Mouse (Mus musculus) limb, embryonic 14.5 days (tissue): Measurements from ENCODE around the gene Itgb2. TPM values are rescaled to one million over a fixed set of nuclear protein-coding genes. Genes with fewer than 3 reads are reported as not detected.

ENCODE experiments used
- ATAC-seq: fragments of 200-750 bp; cut with Nextera tagmentation; 2 replicates; pipeline ENCODE4 v1.8.0; 2017; ENCODE audit warnings: low read depth, moderate number of reproducible peaks, moderate TSS enrichment; ENCODE audit not compliant: low FRiP score
- DNase-seq: peaks from one replicate; pipeline ENCODE4 v3.0.0-alpha.2; 2015; ENCODE audit warnings: low spot score
- H3K27ac ChIP-seq: fragments of 300-500 bp; sonication (generic); replicated peaks from 2 replicates; pipeline ENCODE4 v1.5.1; 2014; ENCODE audit warnings: low read depth, mild to moderate bottlenecking, low read length, moderate library complexity, mixed read lengths
- H3K27me3 ChIP-seq: fragments of 300-500 bp; sonication (generic); 2 replicates; pipeline ENCODE4 v1.6.1; 2014; ENCODE audit warnings: low read length, mixed read lengths; ENCODE audit not compliant: control insufficient read depth, insufficient read depth
- H3K36me3 ChIP-seq: fragments of 300-500 bp; sonication (generic); 2 replicates; pipeline ENCODE4 v1.6.1; 2014; ENCODE audit warnings: mild to moderate bottlenecking, low read length, moderate library complexity, mixed read lengths; ENCODE audit not compliant: control insufficient read depth, insufficient read depth
- H3K4me1 ChIP-seq: fragments of 300-500 bp; sonication (generic); 2 replicates; pipeline ENCODE4 v1.6.1; 2014; ENCODE audit warnings: antibody characterized with exemption, low read length, mixed read lengths; ENCODE audit not compliant: control insufficient read depth, insufficient read depth
- H3K4me2 ChIP-seq: fragments of 300-500 bp; sonication (generic); replicated peaks from 2 replicates; pipeline ENCODE4 v1.6.1; 2014; ENCODE audit warnings: low read depth, mild to moderate bottlenecking, low read length, moderate library complexity; ENCODE audit not compliant: severe bottlenecking
- H3K4me3 ChIP-seq: fragments of 300-500 bp; sonication (generic); replicated peaks from 2 replicates; pipeline ENCODE4 v1.5.1; 2014; ENCODE audit warnings: low read length
- H3K9ac ChIP-seq: fragments of 300-500 bp; sonication (generic); 2 replicates; pipeline ENCODE4 v1.6.1; 2014; ENCODE audit warnings: mild to moderate bottlenecking, low read depth, low read length, moderate library complexity; ENCODE audit not compliant: severe bottlenecking
- H3K9me3 ChIP-seq: fragments of 300-500 bp; sonication (generic); 2 replicates; pipeline ENCODE4 v1.6.1; 2016; ENCODE audit warnings: low read length; ENCODE audit not compliant: control insufficient read depth
- POLR2A ChIP-seq: fragments of 200-500 bp; IDR thresholded peaks from 2 replicates; pipeline ENCODE4 v1.8.0; 2012; ENCODE audit warnings: inconsistent platforms, mild to moderate bottlenecking, moderate library complexity, borderline replicate concordance; ENCODE audit not compliant: insufficient read depth, insufficient read length; ENCODE audit errors: extremely low read depth
- WGBS: fragments of 180-500 bp; shearing (Covaris S2); extraction: QIAGEN DNeasy Blood & Tissue Kit; methylation state at CpG from one replicate; pipeline ENCODE4 v1.1.7; 2014; 5-methylcytosine and 5-hydroxymethylcytosine counted together
- polyA plus RNA-seq, 2 experiments: library from polyadenylated mRNA; depleted of rRNA in 1 of 2; stranded (reverse) in 1 of 2; unstranded in 1 of 2; fragments of >200 nt; fragmentation: Nextera tagmentation in 1 of 2; extraction: Ambion mirVana in 1 of 2; gene quantifications; 2 replicates each; pipeline versions ENCODE4 v1.2.1 to v1.2.3; 2012 to 2014

The Itgb2 gene
- polyA plus RNA-seq, 2 experiments = 2.7 to 3.7 TPM

GRCm38 (mm10) chr10:77502967-77503922 is 26.8 kb upstream of the Itgb2 start:
- Histone ChIP-seq H3K27me3 (no peaks in the 10 kb centered on the region), H3K36me3 (peaks cover 70% of the 10 kb centered on the region), H3K9ac (no peak overlapping the region), H3K4me1 (no peaks in the 10 kb centered on the region), H3K9me3 (no peaks in the 10 kb centered on the region), H3K27ac (no peak overlapping the region), H3K4me3 (no peak overlapping the region), H3K4me2 (no peak overlapping the region)
- no peak for TF ChIP-seq POLR2A
- no peak for ATAC-seq
- DNase-seq = no peak
- 87% methylated on average over 25 of the region's 25 CpGs for WGBS

GRCm38 (mm10) chr10:77504143-77504542 is 25.9 kb upstream of the Itgb2 start:
- H3K9ac ChIP-seq = no peak overlapping the region
- 95% methylated on average over 6 of the region's 6 CpGs for WGBS
- TF ChIP-seq POLR2A = no peak
- ATAC-seq (no peak), DNase-seq (no peak)
- H3K4me2 ChIP-seq = no peak overlapping the region
- H3K27ac ChIP-seq = no peak overlapping the region
- H3K36me3 ChIP-seq = peaks cover 77% of the 10 kb centered on the region
- no peak overlapping the region for H3K4me3 ChIP-seq
- no peaks in the 10 kb centered on the region for H3K9me3 ChIP-seq
- no peaks in the 10 kb centered on the region for H3K4me1 ChIP-seq
- H3K27me3 ChIP-seq = no peaks in the 10 kb centered on the region

GRCm38 (mm10) chr10:77506526-77506925 is 23.5 kb upstream of the Itgb2 start:
- ATAC-seq = no peak
- no peak for TF ChIP-seq POLR2A

GRCm38 (mm10) chr10:77506961-77507577 is 23.0 kb upstream of the Itgb2 start:
- no peak overlapping the region for H3K4me2 ChIP-seq
- ATAC-seq = no peak; the same call in 1 of the 2 replicates
- no peak for DNase-seq
- H3K36me3 ChIP-seq = peaks cover 80% of the 10 kb centered on the region
- WGBS = 90% methylated on average over 13 of the region's 13 CpGs
- H3K4me1 ChIP-seq = no peaks in the 10 kb centered on the region
- no peak overlapping the region for H3K27ac ChIP-seq
- H3K4me3 ChIP-seq = no peak overlapping the region
- H3K9ac ChIP-seq = no peak overlapping the region
- H3K27me3 ChIP-seq = no peaks in the 10 kb centered on the region
- H3K9me3 ChIP-seq = no peaks in the 10 kb centered on the region
- no peak for TF ChIP-seq POLR2A

More at GRCm38 (mm10) chr10:77506526-77506925, 23.5 kb upstream of the Itgb2 start:
- no peak for DNase-seq
- no peaks in the 10 kb centered on the region for H3K4me1 ChIP-seq
- 88% methylated on average over 5 of the region's 5 CpGs for WGBS
- H3K36me3 ChIP-seq = peaks cover 80% of the 10 kb centered on the region
- no peak overlapping the region for H3K4me3 ChIP-seq
- no peaks in the 10 kb centered on the region for H3K9me3 ChIP-seq
- H3K27ac ChIP-seq = no peak overlapping the region
- H3K4me2 ChIP-seq = no peak overlapping the region
- no peaks in the 10 kb centered on the region for H3K27me3 ChIP-seq
- no peak overlapping the region for H3K9ac ChIP-seq

- no peak for ATAC-seq
- WGBS = 94% methylated on average over 4 of the region's 4 CpGs
- Histone ChIP-seq H3K36me3 (peaks cover 84% of the 10 kb centered on the region), H3K27me3 (no peaks in the 10 kb centered on the region), H3K27ac (no peak overlapping the region), H3K9ac (no peak overlapping the region), H3K4me1 (no peaks in the 10 kb centered on the region), H3K4me2 (no peak overlapping the region), H3K9me3 (no peaks in the 10 kb centered on the region), H3K4me3 (no peak overlapping the region)
- TF ChIP-seq POLR2A = no peak
- DNase-seq = no peak
Observed at GRCm38 (mm10) chr10:77507779-77508178, 22.3 kb upstream of the Itgb2 start.
